Mouse (Mus musculus): ENCODE measurements around the gene Ccdc84. TPM values are rescaled to one million over a fixed set of nuclear protein-coding genes. Genes with fewer than 3 reads are reported as not detected.
"Not testable (repeated sequence)": the region's sequence is repeated elsewhere in the genome, so short reads cannot be mapped to it uniquely, and the experiment has no call there.

Ccdc84 gene
- polyA plus RNA-seq, 1 experiment, result 68.9 TPM

- no peak for TF ChIP-seq POLR2A (IDR thresholded peaks at IDR 0.05; ENCODE audit: borderline replicate concordance, control insufficient read depth, low read depth, low read length)
- TF ChIP-seq CTCF (IDR thresholded peaks at IDR 0.05; ENCODE audit: control insufficient read depth, insufficient read depth, low read length), result no peak
- H3K4me3 ChIP-seq (replicated peaks; ENCODE audit: control insufficient read depth, low read depth, low read length), result no peak overlapping the region
- no peaks in the 10 kb centered on the region for H3K4me1 ChIP-seq (ENCODE audit: control insufficient read depth, insufficient read depth, low read length)
- H3K27ac ChIP-seq (ENCODE audit: control insufficient read depth, insufficient read depth, low read depth, low read length, poor library complexity), result no peak overlapping the region
- WGBS, result 73% methylated on average over 3 of the region's 3 CpGs
Observed at GRCm38 (mm10) chr9:44387221-44387620, 31.1 kb downstream of the Ccdc84 start.

- no peak overlapping the region for H3K4me3 ChIP-seq (replicated peaks; ENCODE audit: control insufficient read depth, low read depth, low read length)
- 91% methylated on average over 13 of the region's 13 CpGs for WGBS
- H3K27ac ChIP-seq (ENCODE audit: control insufficient read depth, insufficient read depth, low read depth, low read length, poor library complexity), result no peak overlapping the region
- peak; percentile 3; the same call in 1 of the 2 replicates for TF ChIP-seq CTCF (IDR thresholded peaks at IDR 0.05; ENCODE audit: control insufficient read depth, insufficient read depth, low read length)
- no peak for TF ChIP-seq POLR2A (IDR thresholded peaks at IDR 0.05; ENCODE audit: borderline replicate concordance, control insufficient read depth, low read depth, low read length)
- H3K4me1 ChIP-seq (ENCODE audit: control insufficient read depth, insufficient read depth, low read length), result peaks cover 1% of the 10 kb centered on the region; the same call in 1 of the 2 replicates
Observed at GRCm38 (mm10) chr9:44384596-44384995, 33.8 kb downstream of the Ccdc84 start.

- peak overlapping the region; percentile 86 for H3K27ac ChIP-seq (ENCODE audit: control insufficient read depth, insufficient read depth, low read depth, low read length, poor library complexity)
- peak overlapping the region; percentile 97 for H3K4me3 ChIP-seq (replicated peaks; ENCODE audit: control insufficient read depth, low read depth, low read length)
- WGBS, result 5% methylated on average over 15 of the region's 15 CpGs
- TF ChIP-seq CTCF (IDR thresholded peaks at IDR 0.05; ENCODE audit: control insufficient read depth, insufficient read depth, low read length) (no peak), POLR2A (IDR thresholded peaks at IDR 0.05; ENCODE audit: borderline replicate concordance, control insufficient read depth, low read depth, low read length) (no peak)
- H3K4me1 ChIP-seq (ENCODE audit: control insufficient read depth, insufficient read depth, low read length), result peaks cover 1% of the 10 kb centered on the region; the same call in 1 of the 2 replicates
Observed at GRCm38 (mm10) chr9:44379862-44380261, 38.5 kb downstream of the Ccdc84 start.

GRCm38 (mm10) chr9:44379054-44379834, 39.1 kb downstream of the Ccdc84 start, which contains the start of gene Hyou1:
Gene Hyou1, plus strand, starts transcription at chr9:44379490.
- TF ChIP-seq POLR2A (IDR thresholded peaks at IDR 0.05; ENCODE audit: borderline replicate concordance, control insufficient read depth, low read depth, low read length) (peak; percentile 88; the same call in 1 of the 2 replicates), CTCF (IDR thresholded peaks at IDR 0.05; ENCODE audit: control insufficient read depth, insufficient read depth, low read length) (no peak)
- Histone ChIP-seq H3K4me1 (ENCODE audit: control insufficient read depth, insufficient read depth, low read length) (peaks cover 1% of the 10 kb centered on the region; the same call in 1 of the 2 replicates), H3K4me3 (replicated peaks; ENCODE audit: control insufficient read depth, low read depth, low read length) (peak within 1 kb of the TSS; percentile 97), H3K27ac (ENCODE audit: control insufficient read depth, insufficient read depth, low read depth, low read length, poor library complexity) (peak within 1 kb of the TSS; percentile 86)
- under 1% methylated on average over 81 of the region's 83 CpGs for WGBS

GRCm38 (mm10) chr9:44378153-44378730, 40.1 kb downstream of the Ccdc84 start:
- no peak for TF ChIP-seq POLR2A (IDR thresholded peaks at IDR 0.05; ENCODE audit: borderline replicate concordance, control insufficient read depth, low read depth, low read length)
- no peak for TF ChIP-seq CTCF (IDR thresholded peaks at IDR 0.05; ENCODE audit: control insufficient read depth, insufficient read depth, low read length)
- Histone ChIP-seq H3K4me1 (ENCODE audit: control insufficient read depth, insufficient read depth, low read length) (peaks cover 1% of the 10 kb centered on the region; the same call in 1 of the 2 replicates), H3K27ac (ENCODE audit: control insufficient read depth, insufficient read depth, low read depth, low read length, poor library complexity) (no peak overlapping the region), H3K4me3 (replicated peaks; ENCODE audit: control insufficient read depth, low read depth, low read length) (peak overlapping the region; percentile 35)
- 46% methylated on average over 5 of the region's 5 CpGs for WGBS

GRCm38 (mm10) chr9:44377335-44377734, 41.0 kb downstream of the Ccdc84 start:
- not testable (repeated sequence) for H3K4me1 ChIP-seq (ENCODE audit: control insufficient read depth, insufficient read depth, low read length); H3K27ac ChIP-seq (ENCODE audit: control insufficient read depth, insufficient read depth, low read depth, low read length, poor library complexity); H3K4me3 ChIP-seq (replicated peaks; ENCODE audit: control insufficient read depth, low read depth, low read length)
- WGBS, result 68% methylated on average over 2 of the region's 2 CpGs

GRCm38 (mm10) chr9:44376141-44376540, 42.2 kb downstream of the Ccdc84 start:
- TF ChIP-seq POLR2A (IDR thresholded peaks at IDR 0.05; ENCODE audit: borderline replicate concordance, control insufficient read depth, low read depth, low read length) (no peak), CTCF (IDR thresholded peaks at IDR 0.05; ENCODE audit: control insufficient read depth, insufficient read depth, low read length) (no peak)
- H3K27ac ChIP-seq (ENCODE audit: control insufficient read depth, insufficient read depth, low read depth, low read length, poor library complexity), result no peak overlapping the region
- WGBS, result 90% methylated on average over 6 of the region's 6 CpGs
- no peak overlapping the region for H3K4me3 ChIP-seq (replicated peaks; ENCODE audit: control insufficient read depth, low read depth, low read length)
- H3K4me1 ChIP-seq (ENCODE audit: control insufficient read depth, insufficient read depth, low read length), result peaks cover 1% of the 10 kb centered on the region; the same call in 1 of the 2 replicates

GRCm38 (mm10) chr9:44373386-44373785, 45.0 kb downstream of the Ccdc84 start:
- no peaks in the 10 kb centered on the region for H3K4me1 ChIP-seq (ENCODE audit: control insufficient read depth, insufficient read depth, low read length)
- no peak overlapping the region for H3K27ac ChIP-seq (ENCODE audit: control insufficient read depth, insufficient read depth, low read depth, low read length, poor library complexity)
- H3K4me3 ChIP-seq (replicated peaks; ENCODE audit: control insufficient read depth, low read depth, low read length), result no peak overlapping the region
- TF ChIP-seq CTCF (IDR thresholded peaks at IDR 0.05; ENCODE audit: control insufficient read depth, insufficient read depth, low read length) (no peak), POLR2A (IDR thresholded peaks at IDR 0.05; ENCODE audit: borderline replicate concordance, control insufficient read depth, low read depth, low read length) (no peak)

Measured in bone marrow, adult 2 months (tissue).